Mouse (Mus musculus) spleen, adult 10 weeks (tissue): ENCODE results near the gene B3gnt5. TPM values are rescaled to one million over a fixed set of nuclear protein-coding genes. Genes with fewer than 3 reads are reported as not detected.

ENCODE experiments used
- polyA plus RNA-seq: library from polyadenylated mRNA; stranded (reverse); fragments of 350-450 nt; fragmentation: Illumina TruSeq; extraction: RNeasy Lipid Tissue Mini Kit (QIAGEN cat#74804); gene quantifications from one replicate; pipeline ENCODE4 v1.2.3, GENCODE M21; 2015; ENCODE audit warnings: low replicate concordance; ENCODE audit not compliant: insufficient read depth

B3gnt5 gene
- 98.7 TPM for polyA plus RNA-seq

GRCm38 (mm10) chr16:19760074-19760473, at the start of gene B3gnt5:
Gene B3gnt5 (plus strand): TSS chr16:19760208.

Other genes with a start within 250 kb of the B3gnt5 start
- not detected for gene Olfr167, start 237.9 kb upstream of the B3gnt5 start, polyA plus RNA-seq
- gene Olfr168, start 224.7 kb upstream of the B3gnt5 start, polyA plus RNA-seq: not detected
- gene Olfr169, start 188.4 kb upstream of the B3gnt5 start, polyA plus RNA-seq: not detected
- not detected for gene Olfr170, start 148.3 kb upstream of the B3gnt5 start, polyA plus RNA-seq
- not detected for gene Olfr171, start 130.3 kb upstream of the B3gnt5 start, polyA plus RNA-seq
- 1.4 TPM for gene Lamp3, start 53.8 kb upstream of the B3gnt5 start, polyA plus RNA-seq
- gene Klhl6, start 222.8 kb downstream of the B3gnt5 start, polyA plus RNA-seq: 124 TPM